Mouse (Mus musculus) neural tube, embryonic 15.5 days (tissue): ENCODE measurements at regions not wholly inside any gene's neighbourhood (a gene's known extent, or its start where the extent isn't known, plus 50 kb on each side); places are given as distances from the start of the nearest gene placed in this dataset.

ENCODE experiments used
- ATAC-seq: fragments of 200-750 bp; cut with Nextera tagmentation; 2 replicates; pipeline ENCODE4 v1.8.0; 2017; ENCODE audit warnings: mild to moderate bottlenecking, moderate TSS enrichment, moderate library complexity; ENCODE audit not compliant: low FRiP score
- H3K27ac ChIP-seq: fragments of 300-500 bp; sonication (generic); replicated peaks from 2 replicates; pipeline ENCODE4 v1.5.1; 2015; ENCODE audit warnings: mild to moderate bottlenecking, inconsistent platforms
- H3K27me3 ChIP-seq: fragments of 300-500 bp; sonication (generic); replicated peaks from 2 replicates; pipeline ENCODE4 v1.6.1; 2015; ENCODE audit warnings: inconsistent platforms
- H3K36me3 ChIP-seq: fragments of 300-500 bp; sonication (generic); 2 replicates; pipeline ENCODE4 v1.6.1; 2015; ENCODE audit warnings: inconsistent platforms
- H3K4me1 ChIP-seq: fragments of 300-500 bp; sonication (generic); 2 replicates; pipeline ENCODE4 v1.6.1; 2015; ENCODE audit warnings: inconsistent platforms
- H3K4me2 ChIP-seq: fragments of 300-500 bp; sonication (generic); 2 replicates; pipeline ENCODE4 v1.6.1; 2015; ENCODE audit warnings: inconsistent platforms, mild to moderate bottlenecking, moderate library complexity
- H3K4me3 ChIP-seq: fragments of 300-500 bp; sonication (generic); replicated peaks from 2 replicates; pipeline ENCODE4 v1.5.1; 2015; ENCODE audit warnings: mild to moderate bottlenecking, inconsistent platforms
- H3K9ac ChIP-seq: fragments of 300-500 bp; sonication (generic); replicated peaks from 2 replicates; pipeline ENCODE4 v1.6.1; 2015; ENCODE audit warnings: mild to moderate bottlenecking, inconsistent platforms
- H3K9me3 ChIP-seq: fragments of 300-500 bp; sonication (generic); replicated peaks from 2 replicates; pipeline ENCODE4 v1.6.1; 2016; ENCODE audit warnings: inconsistent platforms
- WGBS: fragments of 180-500 bp; shearing (Covaris S2); methylation state at CpG from one replicate; pipeline ENCODE4 v1.1.7; 2015; ENCODE audit warnings: mixed read lengths; 5-methylcytosine and 5-hydroxymethylcytosine counted together

DNA sequence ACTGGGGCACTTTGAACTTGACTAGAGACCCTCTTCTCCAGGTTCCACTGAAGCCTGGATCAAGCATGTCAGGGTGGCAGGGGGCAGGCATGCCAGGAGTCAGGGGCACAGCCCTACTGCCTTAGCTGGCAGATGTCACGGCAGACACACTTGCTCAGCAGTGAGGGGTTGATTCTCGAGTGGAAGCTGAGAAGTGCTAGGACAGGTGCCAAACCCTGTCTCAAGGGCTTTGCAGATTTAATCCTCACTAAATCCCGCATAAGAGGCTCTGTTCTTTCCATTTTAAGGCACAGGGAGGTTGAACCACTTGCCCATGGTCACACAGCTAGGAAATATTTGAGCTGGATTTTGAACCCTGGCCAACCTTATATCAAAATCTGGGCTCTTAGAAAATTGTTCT, 223.5 kb upstream of the Mvb12b start:
- ATAC-seq, result no peak
- Histone ChIP-seq H3K9ac (no peak overlapping the region), H3K9me3 (no peaks in the 10 kb centered on the region), H3K27ac (no peak overlapping the region), H3K27me3 (no peaks in the 10 kb centered on the region), H3K4me3 (no peak overlapping the region), H3K4me2 (no peak overlapping the region), H3K36me3 (no peaks in the 10 kb centered on the region), H3K4me1 (peaks cover 34% of the 10 kb centered on the region)
- 52% methylated on average over 3 of the region's 3 CpGs for WGBS

DNA sequence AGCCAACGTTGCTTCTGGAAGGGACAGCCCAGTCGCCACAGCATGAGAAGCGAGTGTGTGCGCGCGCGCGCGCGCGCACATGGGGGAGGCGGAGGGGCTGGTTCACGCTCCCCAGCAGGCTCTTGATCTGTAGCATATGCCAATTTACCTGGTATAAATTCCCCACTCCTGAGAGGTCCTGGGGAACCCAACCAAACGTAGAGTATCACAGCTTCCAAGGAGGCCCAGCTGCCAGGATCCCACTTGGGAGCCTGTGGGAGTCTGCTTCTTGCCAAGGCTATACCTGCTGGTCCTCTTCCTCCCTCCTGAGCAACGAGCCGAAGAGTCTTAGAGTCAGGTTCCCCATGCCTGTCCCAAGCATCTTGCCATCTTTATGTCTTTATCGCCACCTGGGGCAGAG, 222.8 kb upstream of the Mvb12b start:
- WGBS, result 83% methylated on average over 17 of the region's 17 CpGs
- H3K4me3 ChIP-seq, result no peak overlapping the region

DNA sequence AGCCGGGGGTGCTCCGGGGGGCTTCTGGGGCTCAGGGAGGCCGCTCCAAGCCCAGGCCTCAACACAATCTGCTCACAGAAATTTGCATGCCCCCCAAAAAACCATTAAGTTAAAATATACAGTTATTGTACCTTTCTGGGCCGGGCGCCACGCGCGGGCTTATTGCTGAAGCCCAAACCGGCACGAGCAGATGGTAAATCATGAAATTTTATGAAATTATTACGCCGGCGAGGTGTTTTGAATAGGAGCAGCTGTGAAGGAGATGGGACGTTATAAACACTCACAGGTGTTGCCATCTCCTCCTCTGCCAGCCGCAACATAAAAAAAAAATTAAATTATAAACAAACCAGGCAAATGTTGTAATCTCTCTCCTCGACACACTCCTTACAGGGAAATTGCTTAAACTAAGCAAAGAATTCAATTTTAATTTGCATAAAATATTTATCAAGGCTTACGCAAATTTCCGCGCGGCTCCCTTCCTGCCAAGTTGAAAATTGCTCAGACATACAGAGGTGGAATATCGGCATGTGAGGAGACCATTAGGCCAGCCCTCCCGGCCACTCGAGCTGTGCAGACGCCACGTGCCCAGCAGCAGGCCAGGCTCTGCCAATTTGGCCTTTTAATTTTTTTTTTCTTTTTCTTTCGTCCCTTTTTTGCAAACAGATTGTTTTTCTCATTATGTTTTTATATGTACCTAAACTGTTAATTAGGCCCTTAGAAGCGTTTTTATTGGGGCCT, 220.0 kb upstream of the Mvb12b start:
- Histone ChIP-seq H3K4me3 (no peak overlapping the region), H3K27me3 (no peaks in the 10 kb centered on the region), H3K4me2 (peak overlapping the region; percentile 51), H3K36me3 (no peaks in the 10 kb centered on the region), H3K9ac (no peak overlapping the region), H3K27ac (peak overlapping the region; percentile 87), H3K9me3 (no peaks in the 10 kb centered on the region), H3K4me1 (peaks cover 48% of the 10 kb centered on the region)
- no peak; the same call in 1 of the 2 replicates for ATAC-seq
- 22% methylated on average over 27 of the region's 27 CpGs for WGBS

More for the DNA sequence above, 222.8 kb upstream of the Mvb12b start:
- H3K27me3 ChIP-seq, result no peaks in the 10 kb centered on the region
- no peak overlapping the region for H3K4me2 ChIP-seq
- H3K9me3 ChIP-seq, result no peaks in the 10 kb centered on the region
- ATAC-seq, result no peak
- no peaks in the 10 kb centered on the region for H3K36me3 ChIP-seq
- H3K27ac ChIP-seq, result no peak overlapping the region
- no peak overlapping the region for H3K9ac ChIP-seq
- H3K4me1 ChIP-seq, result peaks cover 41% of the 10 kb centered on the region

DNA sequence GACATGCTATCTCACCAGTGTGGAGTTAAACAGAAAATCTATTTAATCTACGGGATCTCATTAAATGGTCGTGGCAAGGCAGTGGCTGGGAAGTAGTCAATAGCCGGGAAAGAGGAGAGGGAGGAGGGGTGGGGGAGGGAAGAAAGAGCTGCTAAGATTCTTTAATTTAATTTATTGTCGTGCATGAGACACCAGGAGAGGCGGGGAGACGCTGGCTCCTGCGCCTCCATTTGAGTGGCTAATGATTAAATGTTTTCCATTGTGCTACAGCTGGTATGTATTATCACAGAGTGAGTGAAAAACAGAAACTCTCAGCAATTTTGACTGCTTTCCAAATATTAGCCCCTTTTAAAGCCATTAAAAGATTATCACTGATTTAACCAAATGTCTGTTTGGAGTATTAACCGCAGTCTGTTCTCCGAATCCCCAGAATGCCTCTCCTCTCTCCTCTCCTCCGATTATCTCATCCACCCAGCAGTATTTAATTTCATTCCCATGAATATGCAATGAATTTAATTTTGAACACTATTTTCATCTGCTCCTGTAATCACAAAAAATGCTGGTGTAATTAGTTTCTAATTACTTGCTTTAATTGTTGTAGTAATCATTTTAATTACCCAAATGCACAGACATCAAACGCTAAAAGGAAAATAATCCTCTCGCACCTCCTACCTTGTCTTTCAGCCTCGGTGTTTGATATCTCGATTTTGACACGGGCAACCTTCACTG, 219.3 kb upstream of the Mvb12b start:
- peak; percentile 76 for ATAC-seq
- Histone ChIP-seq H3K36me3 (no peaks in the 10 kb centered on the region), H3K4me3 (peak overlapping the region; percentile 10), H3K27ac (peak overlapping the region; percentile 87), H3K9ac (no peak overlapping the region; the same call in 1 of the 2 replicates), H3K27me3 (no peaks in the 10 kb centered on the region), H3K9me3 (no peaks in the 10 kb centered on the region), H3K4me1 (peaks cover 48% of the 10 kb centered on the region), H3K4me2 (peak overlapping the region; percentile 51)
- WGBS, result 13% methylated on average over 15 of the region's 15 CpGs

DNA sequence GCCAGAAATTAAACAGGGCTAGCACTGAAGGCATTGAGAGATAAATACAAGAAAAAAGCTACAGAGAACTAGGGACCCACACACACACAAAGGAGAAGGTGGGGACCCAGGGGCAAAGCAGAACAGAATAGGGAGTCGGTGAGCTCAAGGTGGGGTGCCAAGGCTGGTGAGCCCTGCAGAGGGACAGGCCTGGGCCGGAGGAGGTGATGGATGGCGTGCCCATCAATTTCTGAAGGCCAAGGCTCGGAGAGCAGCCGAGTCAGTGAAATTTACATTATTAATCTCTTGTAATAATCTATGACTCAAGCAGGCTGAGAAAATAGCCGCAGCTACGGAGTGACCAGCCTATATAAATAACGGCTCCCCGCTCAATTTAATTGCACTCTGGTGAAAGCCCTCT, 218.5 kb upstream of the Mvb12b start:
- peaks cover 48% of the 10 kb centered on the region for H3K4me1 ChIP-seq
- H3K27ac ChIP-seq, result peak overlapping the region; percentile 87
- no peaks in the 10 kb centered on the region for H3K36me3 ChIP-seq
- H3K27me3 ChIP-seq, result no peaks in the 10 kb centered on the region
- H3K9ac ChIP-seq, result peak overlapping the region; percentile 37; the same call in 1 of the 2 replicates
- peak overlapping the region; percentile 10 for H3K4me3 ChIP-seq
- ATAC-seq, result peak; percentile 26; the same call in 1 of the 2 replicates
- peak overlapping the region; percentile 51 for H3K4me2 ChIP-seq
- no peaks in the 10 kb centered on the region for H3K9me3 ChIP-seq
- 14% methylated on average over 9 of the region's 9 CpGs for WGBS

DNA sequence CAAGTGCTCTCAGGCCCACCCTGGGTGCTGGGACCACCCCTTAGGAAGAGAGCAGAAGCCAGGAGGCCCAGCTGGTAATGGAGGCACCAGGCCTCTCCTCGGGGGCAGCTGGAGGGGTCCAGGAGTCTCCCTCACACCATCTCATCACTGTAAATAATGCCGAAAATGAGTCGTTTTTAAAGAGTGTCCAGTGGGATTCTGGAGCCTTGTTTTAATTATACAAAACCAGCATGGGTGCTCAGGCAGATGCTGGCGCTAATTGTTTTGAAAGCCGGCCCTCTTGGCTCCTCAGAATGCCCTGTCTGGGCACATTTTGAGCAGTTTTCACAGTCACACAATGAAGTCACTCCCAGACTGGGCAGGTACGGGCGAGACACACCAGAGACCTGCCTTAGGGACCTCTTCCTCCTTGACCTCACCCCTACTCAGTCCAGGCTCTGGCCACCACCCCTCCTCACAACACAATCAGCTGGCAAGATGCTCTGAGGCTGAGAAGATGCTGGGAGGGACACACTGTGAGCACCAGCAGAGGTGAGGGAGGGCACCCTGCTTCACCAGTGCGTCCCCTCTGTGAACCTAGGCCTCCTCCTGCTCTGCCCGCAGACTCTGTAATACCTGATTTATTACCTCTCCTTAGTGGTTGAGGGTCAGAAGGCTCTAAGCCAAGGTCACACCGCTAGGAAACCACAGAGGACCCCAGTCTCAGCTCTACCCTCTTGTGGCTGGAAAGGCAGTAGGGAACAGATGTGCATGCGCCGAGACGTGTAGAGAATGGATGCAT, 217.7 kb upstream of the Mvb12b start:
- H3K4me2 ChIP-seq, result peak overlapping the region; percentile 51
- peaks cover 46% of the 10 kb centered on the region for H3K4me1 ChIP-seq
- peak overlapping the region; percentile 87 for H3K27ac ChIP-seq
- H3K36me3 ChIP-seq, result no peaks in the 10 kb centered on the region
- H3K9me3 ChIP-seq, result no peaks in the 10 kb centered on the region
- H3K27me3 ChIP-seq, result no peaks in the 10 kb centered on the region
- no peak for ATAC-seq
- H3K9ac ChIP-seq, result 0 out of 2 replicates have a peak overlapping the region, but pooled peaks have one; percentile 37
- WGBS, result 15% methylated on average over 13 of the region's 13 CpGs
- H3K4me3 ChIP-seq, result no peak overlapping the region

DNA sequence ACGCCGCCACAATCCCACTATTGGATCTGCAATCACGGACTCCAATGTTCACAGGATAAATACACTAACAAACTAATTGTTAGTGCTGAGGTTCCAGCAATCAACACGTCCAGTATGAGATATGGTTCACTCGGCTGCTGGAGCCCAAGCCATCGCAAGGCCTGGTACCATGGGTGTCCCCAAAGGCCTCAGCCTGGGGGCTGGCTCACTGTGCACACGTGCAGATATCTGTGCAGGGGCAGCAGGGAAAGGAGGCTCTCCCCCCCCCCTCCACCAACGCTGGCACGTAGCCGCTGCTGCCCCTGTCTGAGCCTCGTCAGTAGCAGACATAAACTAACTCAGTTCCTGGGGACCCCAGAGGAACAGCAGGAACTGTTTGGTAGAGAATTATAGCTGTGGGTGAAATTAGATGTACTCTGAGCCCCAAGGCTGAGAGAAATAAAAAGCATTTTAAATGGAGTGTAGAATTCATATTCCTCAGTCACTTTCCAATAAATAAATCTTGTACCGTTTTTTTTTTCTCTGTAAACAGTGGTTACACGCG, 210.3 kb upstream of the Mvb12b start:
- H3K9ac ChIP-seq, result no peak overlapping the region

DNA sequence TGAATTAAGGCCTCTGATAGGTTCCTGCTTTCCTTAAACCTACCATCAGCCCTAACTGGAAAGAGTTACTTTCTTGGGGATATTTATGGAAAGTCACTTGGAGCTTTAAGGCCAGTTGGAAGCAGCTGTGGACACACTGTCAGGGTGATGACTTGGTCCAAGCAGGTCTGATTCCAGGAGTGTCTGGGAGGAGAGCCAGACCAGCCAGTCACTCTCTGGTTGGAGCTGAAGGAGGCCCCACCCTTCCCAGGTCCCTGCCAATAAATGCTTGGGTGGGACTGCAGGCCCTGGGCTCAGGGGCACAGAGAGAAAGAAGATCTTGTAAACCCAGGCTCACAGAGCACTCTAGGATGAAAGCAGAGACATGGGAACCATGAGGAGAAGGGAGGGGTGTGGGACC, 208.8 kb upstream of the Mvb12b start:
- ATAC-seq, result no peak
- H3K4me2 ChIP-seq, result no peak overlapping the region
- H3K27me3 ChIP-seq, result no peaks in the 10 kb centered on the region
- no peak overlapping the region for H3K9ac ChIP-seq
- no peaks in the 10 kb centered on the region for H3K9me3 ChIP-seq
- no peak overlapping the region for H3K4me3 ChIP-seq
- H3K36me3 ChIP-seq, result no peaks in the 10 kb centered on the region
- no peak overlapping the region for H3K27ac ChIP-seq
- H3K4me1 ChIP-seq, result peaks cover 23% of the 10 kb centered on the region

More for the DNA sequence above, 210.3 kb upstream of the Mvb12b start:
- Histone ChIP-seq H3K4me1 (peaks cover 18% of the 10 kb centered on the region), H3K27ac (peak overlapping the region; percentile 75), H3K36me3 (no peaks in the 10 kb centered on the region), H3K27me3 (no peaks in the 10 kb centered on the region), H3K4me2 (no peak overlapping the region), H3K9me3 (no peaks in the 10 kb centered on the region), H3K4me3 (no peak overlapping the region)
- 29% methylated on average over 14 of the region's 14 CpGs for WGBS
- ATAC-seq, result peak; percentile 68

DNA sequence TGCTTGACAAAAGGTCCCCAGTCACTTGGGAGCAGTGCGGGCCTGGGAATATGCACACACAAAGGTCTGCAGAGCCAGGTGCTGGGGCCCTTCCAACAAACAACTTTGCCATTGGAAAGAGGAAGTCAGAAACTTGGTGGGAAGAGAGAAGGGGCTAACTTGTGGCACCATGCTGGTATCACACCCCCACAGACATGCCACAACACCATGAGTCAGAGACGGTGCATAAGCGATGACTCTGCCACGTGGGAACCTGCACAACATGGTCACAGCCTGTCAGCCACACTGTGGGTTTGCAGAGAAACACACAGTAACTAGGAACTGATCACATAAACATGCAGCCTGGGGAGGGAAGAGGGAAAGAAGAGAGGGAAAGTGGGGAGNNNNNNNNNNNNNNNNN, 201.1 kb upstream of the Mvb12b start:
- no peak overlapping the region for H3K9ac ChIP-seq
- H3K27ac ChIP-seq, result 0 out of 2 replicates have a peak overlapping the region, but pooled peaks have one; percentile 5
- H3K27me3 ChIP-seq, result no peaks in the 10 kb centered on the region
- H3K9me3 ChIP-seq, result no peaks in the 10 kb centered on the region
- H3K4me2 ChIP-seq, result no peak overlapping the region
- H3K4me1 ChIP-seq, result peaks cover 20% of the 10 kb centered on the region
- no peaks in the 10 kb centered on the region for H3K36me3 ChIP-seq
- ATAC-seq, result no peak
- WGBS, result 34% methylated on average over 4 of the region's 4 CpGs
- no peak overlapping the region for H3K4me3 ChIP-seq

DNA sequence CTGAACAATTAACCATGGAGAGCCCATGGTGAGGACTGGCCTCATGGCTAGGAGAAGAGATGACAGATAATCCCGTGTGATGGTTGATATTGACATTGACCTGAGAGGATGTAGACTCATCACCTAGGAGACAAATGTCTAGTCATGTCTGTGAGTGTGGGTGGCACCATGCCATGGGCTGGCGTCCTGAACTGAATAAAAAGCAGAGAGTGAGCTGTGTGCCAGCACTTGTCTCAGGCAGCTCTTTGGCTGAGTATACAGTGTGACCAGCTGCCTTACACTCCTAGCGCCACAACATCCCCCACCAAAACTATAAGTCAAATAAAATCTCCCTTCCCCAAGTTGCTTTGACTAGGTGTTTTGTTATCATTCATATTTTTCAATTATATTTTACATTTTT, 198.4 kb upstream of the Mvb12b start:
- H3K27me3 ChIP-seq, result no peaks in the 10 kb centered on the region
- WGBS, result 55% methylated on average over 3 of the region's 3 CpGs
- no peak overlapping the region for H3K4me3 ChIP-seq
- no peak overlapping the region for H3K4me2 ChIP-seq
- no peak overlapping the region for H3K27ac ChIP-seq
- H3K9me3 ChIP-seq, result no peaks in the 10 kb centered on the region
- H3K9ac ChIP-seq, result no peak overlapping the region
- H3K36me3 ChIP-seq, result no peaks in the 10 kb centered on the region
- H3K4me1 ChIP-seq, result peaks cover 15% of the 10 kb centered on the region
- no peak for ATAC-seq

DNA sequence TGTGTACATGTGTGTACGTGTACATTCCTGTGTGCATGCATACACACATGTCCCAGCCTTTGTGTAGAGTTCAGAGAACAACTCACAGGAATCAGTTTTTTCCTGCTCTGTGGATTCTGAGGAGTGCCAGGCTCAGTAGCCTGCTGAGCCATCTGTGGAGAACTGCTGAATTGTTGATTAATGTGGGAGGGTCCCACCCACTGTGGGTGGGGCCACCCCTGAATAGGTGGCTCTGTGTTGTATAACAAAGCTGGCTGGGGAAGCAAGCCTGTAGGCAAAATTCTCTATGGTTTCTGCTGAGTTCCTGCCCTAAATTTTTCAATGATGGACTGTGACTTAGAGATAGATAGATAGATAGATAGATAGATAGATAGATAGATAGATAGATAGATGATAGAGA, 196.8 kb upstream of the Mvb12b start:
- Histone ChIP-seq H3K4me2 (no peak overlapping the region), H3K4me1 (peaks cover 20% of the 10 kb centered on the region), H3K36me3 (no peaks in the 10 kb centered on the region), H3K27me3 (no peaks in the 10 kb centered on the region), H3K4me3 (no peak overlapping the region), H3K27ac (no peak overlapping the region), H3K9ac (no peak overlapping the region), H3K9me3 (no peaks in the 10 kb centered on the region)
- 60% methylated on average over 1 of the region's 1 CpGs for WGBS
- ATAC-seq, result no peak
